Mouse (Mus musculus) hindbrain, embryonic 10.5 days (tissue): ENCODE results near the gene 4930402F06Rik. TPM values are rescaled to one million over a fixed set of nuclear protein-coding genes. Genes with fewer than 3 reads are reported as not detected.
A peak's percentile ranks its signal among the peaks of the same experiment; 100 is the strongest.

Source experiments
- DNase-seq: peaks from one replicate; pipeline ENCODE4 v3.0.0-alpha.2; 2017; ENCODE audit warnings: low spot score
- H3K27ac ChIP-seq: fragments of 300-500 bp; sonication (generic); 2 replicates; pipeline ENCODE4 v1.5.1; 2016; ENCODE audit warnings: mild to moderate bottlenecking, moderate library complexity
- H3K27me3 ChIP-seq: fragments of 300-500 bp; sonication (generic); 2 replicates; pipeline ENCODE4 v1.6.1; 2016; ENCODE audit warnings: mild to moderate bottlenecking; ENCODE audit not compliant: poor library complexity, insufficient read depth, severe bottlenecking
- H3K36me3 ChIP-seq: fragments of 300-500 bp; sonication (generic); 2 replicates; pipeline ENCODE4 v1.6.1; 2016; ENCODE audit warnings: mild to moderate bottlenecking, moderate library complexity
- H3K4me1 ChIP-seq: fragments of 300-500 bp; sonication (generic); replicated peaks from 2 replicates; pipeline ENCODE4 v1.6.1; 2016; ENCODE audit warnings: mild to moderate bottlenecking
- H3K4me3 ChIP-seq: fragments of 300-500 bp; sonication (generic); 2 replicates; pipeline ENCODE4 v1.5.1; 2016; ENCODE audit warnings: mild to moderate bottlenecking, moderate library complexity
- H3K9me3 ChIP-seq: fragments of 300-500 bp; sonication (generic); 2 replicates; pipeline ENCODE4 v1.6.1; 2016; ENCODE audit warnings: mild to moderate bottlenecking, moderate library complexity
- WGBS: fragments of 180-500 bp; shearing (Covaris S2); methylation state at CpG from one replicate; pipeline ENCODE4 v1.1.7; 2016; 5-methylcytosine and 5-hydroxymethylcytosine counted together
- polyA plus RNA-seq: library from polyadenylated mRNA; unstranded; fragments of >200 nt; fragmentation: Nextera tagmentation; extraction: Ambion mirVana; gene quantifications from 2 replicates; pipeline ENCODE4 v1.2.1, GENCODE M21; 2016

Gene 4930402F06Rik
- polyA plus RNA-seq, result not detected in 2 replicates

GRCm38 (mm10) chr2:35397096-35397495 lies at the start of gene 4930402F06Rik:
4930402F06Rik (minus strand) TSS chr2:35397175.
- no peak for DNase-seq
- H3K36me3 ChIP-seq, result no peaks in the 10 kb centered on the region
- H3K9me3 ChIP-seq, result no peaks in the 10 kb centered on the region
- no peaks in the 10 kb centered on the region for H3K4me1 ChIP-seq
- H3K27ac ChIP-seq, result no peak within 1 kb of the TSS
- H3K4me3 ChIP-seq, result no peak within 1 kb of the TSS
- no peaks in the 10 kb centered on the region for H3K27me3 ChIP-seq
- WGBS, result 66% methylated on average over 5 of the region's 5 CpGs

GRCm38 (mm10) chr2:35446300-35446699 lies 49.3 kb upstream of the 4930402F06Rik start:
- no peak for DNase-seq
- Histone ChIP-seq H3K27ac (peak overlapping the region; percentile 35; the same call in 1 of the 2 replicates), H3K27me3 (no peaks in the 10 kb centered on the region), H3K36me3 (no peaks in the 10 kb centered on the region), H3K4me1 (peaks cover 39% of the 10 kb centered on the region), H3K9me3 (no peaks in the 10 kb centered on the region), H3K4me3 (no peak overlapping the region)
- WGBS, result 84% methylated on average over 5 of the region's 5 CpGs

GRCm38 (mm10) chr2:35445610-35446009 lies 48.6 kb upstream of the 4930402F06Rik start:
- Histone ChIP-seq H3K27me3 (no peaks in the 10 kb centered on the region), H3K27ac (no peak overlapping the region), H3K9me3 (no peaks in the 10 kb centered on the region), H3K4me1 (peaks cover 39% of the 10 kb centered on the region), H3K4me3 (no peak overlapping the region), H3K36me3 (no peaks in the 10 kb centered on the region)
- DNase-seq, result no peak
- WGBS, result 83% methylated on average over 7 of the region's 7 CpGs

GRCm38 (mm10) chr2:35444764-35445262 lies 47.8 kb upstream of the 4930402F06Rik start:
- Histone ChIP-seq H3K36me3 (no peaks in the 10 kb centered on the region), H3K27me3 (no peaks in the 10 kb centered on the region), H3K9me3 (no peaks in the 10 kb centered on the region), H3K4me1 (peaks cover 35% of the 10 kb centered on the region), H3K4me3 (no peak overlapping the region), H3K27ac (no peak overlapping the region)
- DNase-seq, result no peak
- 86% methylated on average over 6 of the region's 6 CpGs for WGBS

- no peak for DNase-seq
- Histone ChIP-seq H3K27ac (no peak overlapping the region), H3K4me1 (peaks cover 34% of the 10 kb centered on the region), H3K36me3 (no peaks in the 10 kb centered on the region), H3K9me3 (no peaks in the 10 kb centered on the region), H3K4me3 (no peak overlapping the region), H3K27me3 (no peaks in the 10 kb centered on the region)
- 79% methylated on average over 16 of the region's 16 CpGs for WGBS
Measured at GRCm38 (mm10) chr2:35443981-35444763, 47.2 kb upstream of the 4930402F06Rik start.

GRCm38 (mm10) chr2:35443325-35443724 lies 46.4 kb upstream of the 4930402F06Rik start:
- Histone ChIP-seq H3K9me3 (no peaks in the 10 kb centered on the region), H3K4me1 (peaks cover 26% of the 10 kb centered on the region), H3K27me3 (no peaks in the 10 kb centered on the region), H3K27ac (no peak overlapping the region), H3K4me3 (no peak overlapping the region), H3K36me3 (no peaks in the 10 kb centered on the region)
- WGBS, result 78% methylated on average over 5 of the region's 5 CpGs
- no peak for DNase-seq

- no peaks in the 10 kb centered on the region for H3K27me3 ChIP-seq
- no peaks in the 10 kb centered on the region for H3K36me3 ChIP-seq
- no peak for DNase-seq
- H3K27ac ChIP-seq, result no peak overlapping the region
- no peaks in the 10 kb centered on the region for H3K9me3 ChIP-seq
- H3K4me3 ChIP-seq, result no peak overlapping the region
- peaks cover 15% of the 10 kb centered on the region for H3K4me1 ChIP-seq
- WGBS, result 86% methylated on average over 6 of the region's 6 CpGs
Measured at GRCm38 (mm10) chr2:35442079-35442478, 45.1 kb upstream of the 4930402F06Rik start.

- DNase-seq, result no peak
- Histone ChIP-seq H3K9me3 (no peaks in the 10 kb centered on the region), H3K27ac (no peak overlapping the region), H3K4me3 (no peak overlapping the region), H3K4me1 (peaks cover 12% of the 10 kb centered on the region), H3K36me3 (no peaks in the 10 kb centered on the region), H3K27me3 (no peaks in the 10 kb centered on the region)
- 84% methylated on average over 6 of the region's 6 CpGs for WGBS
Measured at GRCm38 (mm10) chr2:35441419-35441818, 44.4 kb upstream of the 4930402F06Rik start.

- Histone ChIP-seq H3K27ac (no peak overlapping the region), H3K4me1 (peaks cover 3% of the 10 kb centered on the region), H3K9me3 (no peaks in the 10 kb centered on the region), H3K4me3 (no peak overlapping the region), H3K36me3 (no peaks in the 10 kb centered on the region), H3K27me3 (no peaks in the 10 kb centered on the region)
- no peak for DNase-seq
- 91% methylated on average over 3 of the region's 3 CpGs for WGBS
Measured at GRCm38 (mm10) chr2:35440480-35440879, 43.5 kb upstream of the 4930402F06Rik start.

- no peaks in the 10 kb centered on the region for H3K9me3 ChIP-seq
- H3K27ac ChIP-seq, result no peak overlapping the region
- no peak for DNase-seq
- H3K36me3 ChIP-seq, result no peaks in the 10 kb centered on the region
- H3K27me3 ChIP-seq, result no peaks in the 10 kb centered on the region
- H3K4me3 ChIP-seq, result no peak overlapping the region
- peaks cover 17% of the 10 kb centered on the region for H3K4me1 ChIP-seq
- WGBS, result 93% methylated on average over 2 of the region's 2 CpGs
Measured at GRCm38 (mm10) chr2:35437796-35438195, 40.8 kb upstream of the 4930402F06Rik start.

- DNase-seq, result no peak
- H3K27me3 ChIP-seq, result no peaks in the 10 kb centered on the region
- H3K4me1 ChIP-seq, result peaks cover 27% of the 10 kb centered on the region
- 88% methylated on average over 6 of the region's 6 CpGs for WGBS
- H3K4me3 ChIP-seq, result no peak overlapping the region
- H3K36me3 ChIP-seq, result no peaks in the 10 kb centered on the region
- no peaks in the 10 kb centered on the region for H3K9me3 ChIP-seq
- H3K27ac ChIP-seq, result no peak overlapping the region
Measured at GRCm38 (mm10) chr2:35434576-35435123, 37.7 kb upstream of the 4930402F06Rik start.

- peaks cover 37% of the 10 kb centered on the region for H3K4me1 ChIP-seq
- no peak for DNase-seq
- peak overlapping the region; percentile 75; the same call in 1 of the 2 replicates for H3K27ac ChIP-seq
- no peaks in the 10 kb centered on the region for H3K36me3 ChIP-seq
- no peaks in the 10 kb centered on the region for H3K9me3 ChIP-seq
- 68% methylated on average over 4 of the region's 4 CpGs for WGBS
- no peaks in the 10 kb centered on the region for H3K27me3 ChIP-seq
- no peak overlapping the region for H3K4me3 ChIP-seq
Measured at GRCm38 (mm10) chr2:35433428-35433827, 36.5 kb upstream of the 4930402F06Rik start.

- Histone ChIP-seq H3K27me3 (no peaks in the 10 kb centered on the region), H3K4me1 (peaks cover 42% of the 10 kb centered on the region), H3K9me3 (no peaks in the 10 kb centered on the region), H3K27ac (peak overlapping the region; percentile 75), H3K36me3 (no peaks in the 10 kb centered on the region), H3K4me3 (no peak overlapping the region)
- WGBS, result 38% methylated on average over 7 of the region's 7 CpGs
- no peak for DNase-seq
Measured at GRCm38 (mm10) chr2:35432472-35432871, 35.5 kb upstream of the 4930402F06Rik start.
